Mouse (Mus musculus): ENCODE results near the gene Rhbg. TPM values are rescaled to one million over a fixed set of nuclear protein-coding genes. Genes with fewer than 3 reads are reported as not detected.

Gene Rhbg
- polyA plus RNA-seq, 1 experiment, result 0.29 TPM

GRCm38 (mm10) chr3:88213019-88213418 lies 41.5 kb downstream of the Rhbg start:
- H3K27me3 ChIP-seq (ENCODE audit: control insufficient read depth, insufficient read depth, low read length), result peaks cover 49% of the 10 kb centered on the region

GRCm38 (mm10) chr3:88212356-88212755 lies 42.2 kb downstream of the Rhbg start:
- peaks cover 52% of the 10 kb centered on the region for H3K27me3 ChIP-seq (ENCODE audit: control insufficient read depth, insufficient read depth, low read length)
- H3K36me3 ChIP-seq (ENCODE audit: control insufficient read depth, insufficient read depth, low read length), result no peaks in the 10 kb centered on the region
- WGBS, result 15% methylated on average over 1 of the region's 1 CpGs
- peaks cover 15% of the 10 kb centered on the region for H3K4me1 ChIP-seq (ENCODE audit: control insufficient read depth, insufficient read depth, insufficient read length)
- no peak for DNase-seq (ENCODE audit: low read depth in 1 of 2, low spot score in 2 of 2)
- TF ChIP-seq CTCF (IDR thresholded peaks at IDR 0.05; ENCODE audit: extremely low read depth, insufficient read depth, insufficient read length, insufficient replicate concordance) (no peak), POLR2A (IDR thresholded peaks at IDR 0.05; ENCODE audit: low read depth, low read length) (no peak)
- H3K4me3 ChIP-seq (ENCODE audit: extremely low read depth, insufficient read depth, insufficient read length), result no peak overlapping the region
- H3K27ac ChIP-seq (ENCODE audit: insufficient read depth, low read length), result no peak overlapping the region

More at GRCm38 (mm10) chr3:88213019-88213418, 41.5 kb downstream of the Rhbg start:
- H3K36me3 ChIP-seq (ENCODE audit: control insufficient read depth, insufficient read depth, low read length), result no peaks in the 10 kb centered on the region
- no peak for TF ChIP-seq CTCF (IDR thresholded peaks at IDR 0.05; ENCODE audit: extremely low read depth, insufficient read depth, insufficient read length, insufficient replicate concordance)
- no peak for TF ChIP-seq POLR2A (IDR thresholded peaks at IDR 0.05; ENCODE audit: low read depth, low read length)
- no peak for DNase-seq (ENCODE audit: low read depth in 1 of 2, low spot score in 2 of 2)
- 6% methylated on average over 2 of the region's 2 CpGs for WGBS
- peaks cover 15% of the 10 kb centered on the region for H3K4me1 ChIP-seq (ENCODE audit: control insufficient read depth, insufficient read depth, insufficient read length)
- H3K27ac ChIP-seq (ENCODE audit: insufficient read depth, low read length), result no peak overlapping the region
- no peak overlapping the region for H3K4me3 ChIP-seq (ENCODE audit: extremely low read depth, insufficient read depth, insufficient read length)

GRCm38 (mm10) chr3:88210918-88211317 lies 43.6 kb downstream of the Rhbg start:
- 24% methylated on average over 2 of the region's 2 CpGs for WGBS
- no peak for DNase-seq (ENCODE audit: low read depth in 1 of 2, low spot score in 2 of 2)
- Histone ChIP-seq H3K4me1 (ENCODE audit: control insufficient read depth, insufficient read depth, insufficient read length) (peaks cover 15% of the 10 kb centered on the region), H3K27me3 (ENCODE audit: control insufficient read depth, insufficient read depth, low read length) (peaks cover 54% of the 10 kb centered on the region), H3K27ac (ENCODE audit: insufficient read depth, low read length) (no peak overlapping the region), H3K4me3 (ENCODE audit: extremely low read depth, insufficient read depth, insufficient read length) (no peak overlapping the region), H3K36me3 (ENCODE audit: control insufficient read depth, insufficient read depth, low read length) (no peaks in the 10 kb centered on the region)
- TF ChIP-seq CTCF (IDR thresholded peaks at IDR 0.05; ENCODE audit: extremely low read depth, insufficient read depth, insufficient read length, insufficient replicate concordance), result no peak
- TF ChIP-seq POLR2A (IDR thresholded peaks at IDR 0.05; ENCODE audit: low read depth, low read length), result no peak

GRCm38 (mm10) chr3:88210121-88210520 lies 44.4 kb downstream of the Rhbg start:
- 27% methylated on average over 2 of the region's 2 CpGs for WGBS
- Histone ChIP-seq H3K27ac (ENCODE audit: insufficient read depth, low read length) (no peak overlapping the region), H3K4me3 (ENCODE audit: extremely low read depth, insufficient read depth, insufficient read length) (no peak overlapping the region), H3K36me3 (ENCODE audit: control insufficient read depth, insufficient read depth, low read length) (no peaks in the 10 kb centered on the region), H3K27me3 (ENCODE audit: control insufficient read depth, insufficient read depth, low read length) (peaks cover 50% of the 10 kb centered on the region), H3K4me1 (ENCODE audit: control insufficient read depth, insufficient read depth, insufficient read length) (peaks cover 11% of the 10 kb centered on the region)
- no peak for TF ChIP-seq POLR2A (IDR thresholded peaks at IDR 0.05; ENCODE audit: low read depth, low read length)
- no peak for TF ChIP-seq CTCF (IDR thresholded peaks at IDR 0.05; ENCODE audit: extremely low read depth, insufficient read depth, insufficient read length, insufficient replicate concordance)
- DNase-seq (ENCODE audit: low read depth in 1 of 2, low spot score in 2 of 2), result no peak

- H3K36me3 ChIP-seq (ENCODE audit: control insufficient read depth, insufficient read depth, low read length), result no peaks in the 10 kb centered on the region
- H3K27ac ChIP-seq (ENCODE audit: insufficient read depth, low read length), result no peak overlapping the region
- H3K4me3 ChIP-seq (ENCODE audit: extremely low read depth, insufficient read depth, insufficient read length), result no peak overlapping the region
- peaks cover 3% of the 10 kb centered on the region for H3K4me1 ChIP-seq (ENCODE audit: control insufficient read depth, insufficient read depth, insufficient read length)
- DNase-seq (ENCODE audit: low read depth in 1 of 2, low spot score in 2 of 2), result no peak
- 5% methylated on average over 6 of the region's 6 CpGs for WGBS
- peaks cover 44% of the 10 kb centered on the region for H3K27me3 ChIP-seq (ENCODE audit: control insufficient read depth, insufficient read depth, low read length)
- TF ChIP-seq CTCF (IDR thresholded peaks at IDR 0.05; ENCODE audit: extremely low read depth, insufficient read depth, insufficient read length, insufficient replicate concordance) (no peak), POLR2A (IDR thresholded peaks at IDR 0.05; ENCODE audit: low read depth, low read length) (no peak)
These were observed 45.2 kb downstream of the Rhbg start for GRCm38 (mm10) chr3:88209306-88209705.

GRCm38 (mm10) chr3:88208226-88208720 lies 46.2 kb downstream of the Rhbg start:
- WGBS, result 19% methylated on average over 3 of the region's 3 CpGs
- Histone ChIP-seq H3K4me1 (ENCODE audit: control insufficient read depth, insufficient read depth, insufficient read length) (no peaks in the 10 kb centered on the region; the same call in 1 of the 2 replicates), H3K27ac (ENCODE audit: insufficient read depth, low read length) (no peak overlapping the region), H3K4me3 (ENCODE audit: extremely low read depth, insufficient read depth, insufficient read length) (no peak overlapping the region), H3K27me3 (ENCODE audit: control insufficient read depth, insufficient read depth, low read length) (peaks cover 44% of the 10 kb centered on the region), H3K36me3 (ENCODE audit: control insufficient read depth, insufficient read depth, low read length) (no peaks in the 10 kb centered on the region)
- no peak for DNase-seq (ENCODE audit: low read depth in 1 of 2, low spot score in 2 of 2)
- TF ChIP-seq POLR2A (IDR thresholded peaks at IDR 0.05; ENCODE audit: low read depth, low read length) (no peak), CTCF (IDR thresholded peaks at IDR 0.05; ENCODE audit: extremely low read depth, insufficient read depth, insufficient read length, insufficient replicate concordance) (no peak)

- no peaks in the 10 kb centered on the region for H3K36me3 ChIP-seq (ENCODE audit: control insufficient read depth, insufficient read depth, low read length)
- no peak for TF ChIP-seq CTCF (IDR thresholded peaks at IDR 0.05; ENCODE audit: extremely low read depth, insufficient read depth, insufficient read length, insufficient replicate concordance)
- TF ChIP-seq POLR2A (IDR thresholded peaks at IDR 0.05; ENCODE audit: low read depth, low read length), result no peak
- no peaks in the 10 kb centered on the region for H3K4me1 ChIP-seq (ENCODE audit: control insufficient read depth, insufficient read depth, insufficient read length)
- H3K27ac ChIP-seq (ENCODE audit: insufficient read depth, low read length), result no peak overlapping the region
- no peak for DNase-seq (ENCODE audit: low read depth in 1 of 2, low spot score in 2 of 2)
- peaks cover 46% of the 10 kb centered on the region for H3K27me3 ChIP-seq (ENCODE audit: control insufficient read depth, insufficient read depth, low read length)
- H3K4me3 ChIP-seq (ENCODE audit: extremely low read depth, insufficient read depth, insufficient read length), result no peak overlapping the region
- WGBS, result 9% methylated on average over 15 of the region's 15 CpGs
These were observed 46.9 kb downstream of the Rhbg start for GRCm38 (mm10) chr3:88207451-88208100.

Measured in spleen, adult 2 months (tissue).